Mouse (Mus musculus) olfactory bulb, adult 2 months (tissue): ENCODE results near the gene Tbca. TPM values are rescaled to one million over a fixed set of nuclear protein-coding genes. Genes with fewer than 3 reads are reported as not detected.

ENCODE experiments used
- H3K27ac ChIP-seq: fragments of 200-500 bp; 2 replicates; pipeline ENCODE4 v1.5.1; 2012; ENCODE audit warnings: low read depth, low read length; ENCODE audit not compliant: insufficient read depth
- H3K4me1 ChIP-seq: fragments of 200-500 bp; 2 replicates; pipeline ENCODE4 v1.6.1; 2012; ENCODE audit warnings: low read length; ENCODE audit not compliant: control insufficient read depth, insufficient read depth
- H3K4me3 ChIP-seq: fragments of 200-500 bp; 2 replicates; pipeline ENCODE4 v1.5.1; 2012; ENCODE audit warnings: mild to moderate bottlenecking, low read depth, low read length, moderate library complexity; ENCODE audit not compliant: insufficient read depth
- CTCF ChIP-seq: fragments of 200-500 bp; IDR thresholded peaks from 2 replicates; pipeline ENCODE4 v1.5.1; 2012; ENCODE audit warnings: low read depth, mild to moderate bottlenecking, low read length, moderate library complexity; ENCODE audit not compliant: insufficient read depth
- POLR2A ChIP-seq: fragments of 200-500 bp; IDR thresholded peaks from 2 replicates; pipeline ENCODE4 v1.6.1; 2012; ENCODE audit warnings: mild to moderate bottlenecking, low read depth, low read length, moderate library complexity; ENCODE audit not compliant: insufficient read depth
- WGBS: fragments of 180-500 bp; shearing (Covaris S2); methylation state at CpG from one replicate; pipeline ENCODE4 v1.1.7; 2018; 5-methylcytosine and 5-hydroxymethylcytosine counted together
- polyA plus RNA-seq: library from polyadenylated mRNA; stranded (reverse); fragments of >200 nt; gene quantifications from 2 replicates; pipeline ENCODE4 v1.2.4, GENCODE M21; 2012; ENCODE audit warnings: low replicate concordance; ENCODE audit not compliant: missing spikeins, insufficient read depth, insufficient read length

The Tbca gene
- polyA plus RNA-seq, 1 experiment: not detected

- Histone ChIP-seq H3K27ac (no peak overlapping the region), H3K4me1 (peaks cover 11% of the 10 kb centered on the region), H3K4me3 (no peak overlapping the region)
- WGBS: 2% methylated on average over 87 of the region's 95 CpGs
- TF ChIP-seq POLR2A (no peak), CTCF (no peak)
These were observed 94.7 kb downstream of the Tbca start for GRCm38 (mm10) chr13:94883163-94883965.

GRCm38 (mm10) chr13:94883966-94884960, 95.6 kb downstream of the Tbca start:
- WGBS: 4% methylated on average over 36 of the region's 36 CpGs
- Histone ChIP-seq H3K4me3 (no peak overlapping the region), H3K4me1 (peaks cover 11% of the 10 kb centered on the region), H3K27ac (no peak overlapping the region)
- TF ChIP-seq CTCF: no peak
- TF ChIP-seq POLR2A: no peak

GRCm38 (mm10) chr13:94885291-94886235, 96.9 kb downstream of the Tbca start:
- TF ChIP-seq POLR2A (no peak), CTCF (no peak)
- Histone ChIP-seq H3K4me1 (peaks cover 11% of the 10 kb centered on the region), H3K27ac (no peak overlapping the region), H3K4me3 (no peak overlapping the region)
- WGBS: 3% methylated on average over 80 of the region's 81 CpGs

Other genes starting within 250 kb of the Tbca start
- not detected in 2 replicates for gene Otp, start 86.7 kb downstream of the Tbca start, polyA plus RNA-seq
- gene Wdr41, start 187.4 kb downstream of the Tbca start, polyA plus RNA-seq: not detected in 2 replicates